Comparison of ENCODE assay signal across 14 mouse cellular contexts in genomic region chr6:33613978-33614377, GRCm38 (mm10).
"Had no signal": no experiment of that assay in that cellular context is flagged by ENCODE, and none has a peak within 500 bp of the region (broad histone marks: within the 10 kb centered on the region; RNA-seq: fewer than 3 reads in every experiment).

No protein-coding gene starts in this region.

- DNase-seq: kidney, adult 11 months; kidney, adult 8-10 months; kidney, postnatal 10 days; kidney, postnatal 36 days; liver; lung, adult 18-20 months; lung, postnatal 14 days; right cerebral cortex, adult 18-20 months; right cerebral cortex, postnatal 14 days; spleen, adult 18-20 months; thymus, adult 18-20 months had no signal

- ATAC-seq: liver, embryonic 12.5 days; midbrain, embryonic 13.5 days; midbrain, embryonic 16.5 days had no signal
